Mouse (Mus musculus) lung, embryonic 16.5 days (tissue): ENCODE measurements at regions not wholly inside any gene's neighbourhood (a gene's known extent, or its start where the extent isn't known, plus 50 kb on each side); places are given as distances from the start of the nearest gene placed in this dataset.

ENCODE experiments used
- ATAC-seq: fragments of 200-750 bp; cut with Nextera tagmentation; 2 replicates; pipeline ENCODE4 v1.8.0; 2017; ENCODE audit warnings: low read depth, mild to moderate bottlenecking, moderate library complexity
- H3K27ac ChIP-seq: fragments of 300-500 bp; sonication (generic); 2 replicates; pipeline ENCODE4 v1.5.1; 2014; ENCODE audit warnings: mild to moderate bottlenecking, control low read depth, low read length
- H3K27me3 ChIP-seq: fragments of 300-500 bp; sonication (generic); 2 replicates; pipeline ENCODE4 v1.6.1; 2014; ENCODE audit warnings: low read depth, low read length, mixed read lengths; ENCODE audit not compliant: control insufficient read depth, insufficient read depth
- H3K36me3 ChIP-seq: fragments of 300-500 bp; sonication (generic); 2 replicates; pipeline ENCODE4 v1.6.1; 2014; ENCODE audit warnings: low read length; ENCODE audit not compliant: control insufficient read depth, insufficient read depth
- H3K4me1 ChIP-seq: fragments of 300-500 bp; sonication (generic); replicated peaks from 2 replicates; pipeline ENCODE4 v1.6.1; 2014; ENCODE audit warnings: low read length, mixed read lengths; ENCODE audit not compliant: control insufficient read depth, insufficient read depth
- H3K4me2 ChIP-seq: fragments of 300-500 bp; sonication (generic); 2 replicates; pipeline ENCODE4 v1.6.1; 2014; ENCODE audit warnings: low read depth, low read length, control low read depth
- H3K4me3 ChIP-seq: fragments of 300-500 bp; sonication (generic); 2 replicates; pipeline ENCODE4 v1.5.1; 2014; ENCODE audit warnings: mild to moderate bottlenecking, low read length, control low read depth
- H3K9ac ChIP-seq: fragments of 300-500 bp; sonication (generic); 2 replicates; pipeline ENCODE4 v1.6.1; 2014; ENCODE audit warnings: low read length, control low read depth
- H3K9me3 ChIP-seq: fragments of 300-500 bp; sonication (generic); 2 replicates; pipeline ENCODE4 v1.6.1; 2016; ENCODE audit warnings: low read length; ENCODE audit not compliant: control insufficient read depth
- WGBS: fragments of 180-500 bp; shearing (Covaris S2); extraction: QIAGEN DNeasy Blood & Tissue Kit; methylation state at CpG from one replicate; pipeline ENCODE4 v1.1.7; 2014; 5-methylcytosine and 5-hydroxymethylcytosine counted together

DNA sequence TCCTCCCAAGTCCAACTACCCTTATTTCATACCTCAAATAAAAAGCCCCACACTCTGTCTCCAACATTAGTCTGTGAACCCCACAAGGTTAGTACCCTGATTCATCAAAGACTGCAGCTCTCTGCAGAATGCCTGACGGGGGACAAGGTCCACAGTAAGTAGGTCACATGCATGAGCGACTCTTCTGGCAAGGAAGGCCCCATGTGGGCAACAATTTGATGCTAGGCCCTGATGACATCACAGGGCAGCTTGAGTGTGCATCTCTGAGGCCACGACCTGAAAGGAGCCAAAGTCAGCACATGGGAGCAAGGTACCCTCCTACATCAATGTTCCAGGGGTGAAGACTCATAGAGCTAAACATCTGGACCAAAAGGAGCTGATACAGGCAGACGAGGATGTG lies 248.0 kb downstream of the Ptpru start:
- WGBS = 54% methylated on average over 4 of the region's 4 CpGs
- no peaks in the 10 kb centered on the region for H3K36me3 ChIP-seq
- ATAC-seq = no peak
- H3K4me1 ChIP-seq = no peaks in the 10 kb centered on the region
- no peak overlapping the region for H3K27ac ChIP-seq
- no peaks in the 10 kb centered on the region for H3K27me3 ChIP-seq
- no peaks in the 10 kb centered on the region for H3K9me3 ChIP-seq
- no peak overlapping the region for H3K4me2 ChIP-seq
- H3K4me3 ChIP-seq = no peak overlapping the region
- H3K9ac ChIP-seq = no peak overlapping the region

DNA sequence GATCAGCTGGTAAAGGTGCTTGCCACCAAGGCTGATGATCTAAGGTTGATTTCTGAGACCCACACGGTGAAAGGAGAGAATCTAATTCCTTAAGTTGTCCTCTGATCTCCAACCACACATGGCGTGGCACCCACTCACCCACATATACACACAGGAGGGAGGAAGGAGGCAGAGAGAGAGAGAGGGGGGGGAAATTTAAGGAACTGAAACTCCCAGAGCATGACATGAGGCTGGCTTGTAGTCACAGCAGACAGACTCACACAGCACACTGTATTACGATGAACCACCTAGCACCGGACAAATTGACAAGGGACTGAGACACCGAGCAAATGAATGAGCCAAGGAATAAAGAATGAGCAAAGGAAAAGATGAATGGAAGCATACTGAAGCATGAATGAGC lies 246.6 kb downstream of the Ptpru start:
- Histone ChIP-seq H3K4me2 (no peak overlapping the region), H3K4me1 (no peaks in the 10 kb centered on the region), H3K36me3 (no peaks in the 10 kb centered on the region), H3K9ac (no peak overlapping the region), H3K4me3 (no peak overlapping the region), H3K27ac (no peak overlapping the region), H3K9me3 (no peaks in the 10 kb centered on the region), H3K27me3 (no peaks in the 10 kb centered on the region)
- 89% methylated on average over 5 of the region's 5 CpGs for WGBS
- ATAC-seq = no peak

- 87% methylated on average over 10 of the region's 10 CpGs for WGBS
- Histone ChIP-seq H3K9me3 (no peaks in the 10 kb centered on the region), H3K36me3 (no peaks in the 10 kb centered on the region), H3K27me3 (no peaks in the 10 kb centered on the region), H3K4me1 (no peaks in the 10 kb centered on the region), H3K4me2 (no peak overlapping the region), H3K4me3 (no peak overlapping the region), H3K9ac (no peak overlapping the region), H3K27ac (no peak overlapping the region)
- no peak for ATAC-seq
Measured at GRCm38 (mm10) chr4:131597996-131598395, 240.1 kb downstream of the Ptpru start.

GRCm38 (mm10) chr4:131614434-131614833 lies 223.7 kb downstream of the Ptpru start:
- Histone ChIP-seq H3K4me1 (no peaks in the 10 kb centered on the region), H3K4me2 (no peak overlapping the region), H3K27me3 (no peaks in the 10 kb centered on the region), H3K9ac (no peak overlapping the region), H3K36me3 (no peaks in the 10 kb centered on the region), H3K27ac (no peak overlapping the region), H3K9me3 (no peaks in the 10 kb centered on the region), H3K4me3 (no peak overlapping the region)
- 59% methylated on average over 8 of the region's 8 CpGs for WGBS
- no peak for ATAC-seq

DNA sequence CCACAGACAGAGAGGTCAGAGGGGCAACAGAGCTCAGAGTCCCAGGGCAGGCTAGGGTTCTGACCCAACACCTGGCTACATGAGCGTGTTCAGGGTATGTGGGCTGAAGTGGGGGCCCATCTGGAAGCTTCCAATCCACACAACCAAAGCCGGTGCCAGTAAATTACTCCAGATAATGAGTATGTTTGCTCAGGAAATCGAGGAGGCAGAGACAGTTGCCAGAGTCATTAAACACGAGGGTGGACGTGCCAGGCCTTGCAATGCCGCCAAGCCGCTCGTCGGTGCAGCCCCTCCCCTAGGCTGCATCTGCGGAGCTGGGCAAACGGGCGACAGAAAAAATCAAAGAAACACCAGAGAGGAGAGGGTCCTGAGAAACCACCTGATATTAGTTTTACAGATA lies 222.5 kb downstream of the Ptpru start:
- H3K27me3 ChIP-seq = no peaks in the 10 kb centered on the region
- H3K27ac ChIP-seq = no peak overlapping the region
- no peaks in the 10 kb centered on the region for H3K36me3 ChIP-seq
- no peak overlapping the region for H3K4me2 ChIP-seq
- no peak for ATAC-seq
- no peak overlapping the region for H3K9ac ChIP-seq
- no peaks in the 10 kb centered on the region for H3K9me3 ChIP-seq
- H3K4me1 ChIP-seq = no peaks in the 10 kb centered on the region
- 56% methylated on average over 12 of the region's 12 CpGs for WGBS
- no peak overlapping the region for H3K4me3 ChIP-seq

- no peak for ATAC-seq
- Histone ChIP-seq H3K9me3 (no peaks in the 10 kb centered on the region), H3K27me3 (no peaks in the 10 kb centered on the region), H3K4me3 (no peak overlapping the region), H3K4me2 (no peak overlapping the region), H3K36me3 (no peaks in the 10 kb centered on the region), H3K4me1 (no peaks in the 10 kb centered on the region), H3K27ac (no peak overlapping the region), H3K9ac (no peak overlapping the region)
- WGBS = 61% methylated on average over 5 of the region's 5 CpGs
Measured at GRCm38 (mm10) chr4:131638105-131638504, 200.0 kb downstream of the Ptpru start.

GRCm38 (mm10) chr4:131656034-131656433 lies 182.1 kb downstream of the Ptpru start:
- Histone ChIP-seq H3K27ac (no peak overlapping the region), H3K9me3 (no peaks in the 10 kb centered on the region), H3K9ac (no peak overlapping the region), H3K36me3 (no peaks in the 10 kb centered on the region), H3K4me2 (no peak overlapping the region), H3K27me3 (no peaks in the 10 kb centered on the region), H3K4me3 (no peak overlapping the region), H3K4me1 (no peaks in the 10 kb centered on the region)
- no peak for ATAC-seq
- 28% methylated on average over 8 of the region's 8 CpGs for WGBS

DNA sequence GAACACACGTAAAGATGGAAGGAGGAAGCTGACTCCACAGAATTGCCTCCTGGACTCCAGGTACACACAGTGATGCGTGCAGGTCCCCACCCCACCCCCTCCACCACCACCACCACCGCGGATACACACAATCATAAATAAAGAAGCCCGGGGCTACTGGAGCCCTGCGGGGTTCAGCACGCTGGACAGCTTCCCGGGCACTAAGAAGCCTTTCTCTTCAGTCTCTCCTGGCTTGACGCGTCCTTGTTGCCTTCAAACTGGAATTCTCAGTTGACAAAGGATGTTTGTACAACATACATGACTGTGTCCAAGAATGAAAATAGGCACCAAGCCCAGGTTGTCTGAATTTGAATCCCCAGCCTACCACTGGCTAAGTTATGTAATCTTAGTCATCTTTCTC lies 180.2 kb downstream of the Ptpru start:
- Histone ChIP-seq H3K9me3 (no peaks in the 10 kb centered on the region), H3K36me3 (no peaks in the 10 kb centered on the region), H3K4me2 (no peak overlapping the region), H3K9ac (no peak overlapping the region), H3K27ac (no peak overlapping the region), H3K4me3 (no peak overlapping the region), H3K27me3 (no peaks in the 10 kb centered on the region), H3K4me1 (no peaks in the 10 kb centered on the region)
- no peak for ATAC-seq
- 15% methylated on average over 10 of the region's 10 CpGs for WGBS

DNA sequence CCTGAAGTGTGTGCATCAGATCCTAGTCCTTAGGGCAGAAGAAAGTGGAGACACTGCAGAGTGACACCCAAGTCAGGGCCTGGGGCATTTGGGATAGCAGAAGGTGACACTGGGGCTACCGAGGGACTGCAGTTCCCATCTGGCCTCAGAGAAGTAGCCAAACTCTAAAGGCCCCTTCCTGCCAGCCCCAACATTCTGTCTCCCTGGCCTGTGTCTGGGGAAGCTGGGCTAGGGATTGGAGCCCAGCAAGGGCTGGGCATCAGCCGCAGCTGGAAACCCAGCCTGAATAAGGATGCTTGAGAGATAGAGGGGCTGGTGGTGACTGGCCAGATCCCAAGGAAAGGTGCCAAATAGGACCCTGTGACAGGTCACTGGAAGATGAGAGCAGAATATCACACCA lies 177.2 kb downstream of the Ptpru start:
- Histone ChIP-seq H3K27ac (no peak overlapping the region), H3K4me1 (no peaks in the 10 kb centered on the region), H3K9ac (no peak overlapping the region), H3K36me3 (no peaks in the 10 kb centered on the region), H3K4me3 (no peak overlapping the region), H3K27me3 (no peaks in the 10 kb centered on the region), H3K9me3 (no peaks in the 10 kb centered on the region), H3K4me2 (no peak overlapping the region)
- no peak for ATAC-seq
- WGBS = 79% methylated on average over 2 of the region's 2 CpGs

GRCm38 (mm10) chr4:131671784-131672515 lies 166.1 kb downstream of the Ptpru start:
- Histone ChIP-seq H3K4me3 (no peak overlapping the region), H3K4me1 (no peaks in the 10 kb centered on the region), H3K27ac (no peak overlapping the region), H3K36me3 (no peaks in the 10 kb centered on the region), H3K4me2 (no peak overlapping the region), H3K9ac (no peak overlapping the region), H3K27me3 (no peaks in the 10 kb centered on the region), H3K9me3 (no peaks in the 10 kb centered on the region)
- 31% methylated on average over 11 of the region's 11 CpGs for WGBS
- ATAC-seq = no peak
